Mouse (Mus musculus): ENCODE measurements at regions not wholly inside any gene's neighbourhood (a gene's known extent, or its start where the extent isn't known, plus 50 kb on each side); places are given as distances from the start of the nearest gene placed in this dataset.

GRCm38 (mm10) chr13:44085621-44086510 lies 301.3 kb downstream of the Cd83 start:
- DNase-seq, result no peak

- DNase-seq, result peak; percentile 31
Measured at GRCm38 (mm10) chr13:44086801-44087200, 302.2 kb downstream of the Cd83 start.

GRCm38 (mm10) chr13:44097141-44097540 lies 312.6 kb downstream of the Cd83 start:
- DNase-seq, result no peak

GRCm38 (mm10) chr13:44099511-44099910 lies 314.9 kb downstream of the Cd83 start:
- no peak for DNase-seq

- DNase-seq, result peak; percentile 13
Measured at GRCm38 (mm10) chr13:44100125-44101067, 315.8 kb downstream of the Cd83 start.

GRCm38 (mm10) chr13:44101161-44101560 lies 316.6 kb downstream of the Cd83 start:
- peak; percentile 13 for DNase-seq

GRCm38 (mm10) chr13:44101806-44102205 lies 317.2 kb downstream of the Cd83 start:
- DNase-seq, result no peak

GRCm38 (mm10) chr13:44102257-44102656 lies 317.7 kb downstream of the Cd83 start:
- DNase-seq, result no peak

- no peak for DNase-seq
Measured at GRCm38 (mm10) chr13:44103340-44103739, 318.8 kb downstream of the Cd83 start.

GRCm38 (mm10) chr13:44105161-44105560 lies 320.6 kb downstream of the Cd83 start:
- no peak for DNase-seq

- no peak for DNase-seq
Measured at GRCm38 (mm10) chr13:44108695-44109094, 324.1 kb downstream of the Cd83 start.

GRCm38 (mm10) chr13:44113043-44113442 lies 328.5 kb downstream of the Cd83 start:
- DNase-seq, result no peak

- DNase-seq, result no peak
Measured at GRCm38 (mm10) chr13:44114856-44115255, 330.3 kb downstream of the Cd83 start.

- no peak for DNase-seq
Measured at GRCm38 (mm10) chr13:44117841-44118240, 333.3 kb downstream of the Cd83 start.

- DNase-seq, result no peak
Measured at GRCm38 (mm10) chr13:44118846-44119245, 334.3 kb downstream of the Cd83 start.

- no peak for DNase-seq
Measured at GRCm38 (mm10) chr13:44121241-44121671, 336.7 kb downstream of the Cd83 start.

- no peak for DNase-seq
Measured at GRCm38 (mm10) chr13:44121932-44122331, 337.4 kb downstream of the Cd83 start.

- DNase-seq, result no peak
Measured at GRCm38 (mm10) chr13:44126198-44126597, 341.6 kb downstream of the Cd83 start.

- no peak for DNase-seq
Measured at GRCm38 (mm10) chr13:44128506-44129274, 344.1 kb downstream of the Cd83 start.

GRCm38 (mm10) chr13:44131916-44132315 lies 347.3 kb downstream of the Cd83 start:
- DNase-seq, result no peak

- no peak for DNase-seq
Measured at GRCm38 (mm10) chr13:44132510-44132909, 347.9 kb downstream of the Cd83 start.

GRCm38 (mm10) chr13:44133436-44133835 lies 348.9 kb downstream of the Cd83 start:
- DNase-seq, result peak; percentile 57

All from heart, postnatal 4 days (tissue).